Mouse (Mus musculus) layer of hippocampus, postnatal 14 days (tissue): Measurements from ENCODE around the gene Slc25a17. TPM values are rescaled to one million over a fixed set of nuclear protein-coding genes. Genes with fewer than 3 reads are reported as not detected.

Experiments
- DNase-seq, 2 experiments: peaks; one replicate each; pipeline ENCODE4 v3.0.0; 2021 to 2022; ENCODE audit warnings: low spot score in 2 of 2, mixed read lengths in 1 of 2
- total RNA-seq, 2 experiments: library from RNA; stranded (reverse); gene quantifications; 2 replicates each; pipeline ENCODE4 v1.2.3; 2021

The Slc25a17 gene
- total RNA-seq, 2 experiments from 2014 or later, result 57.6 to 63.6 TPM

DNA sequence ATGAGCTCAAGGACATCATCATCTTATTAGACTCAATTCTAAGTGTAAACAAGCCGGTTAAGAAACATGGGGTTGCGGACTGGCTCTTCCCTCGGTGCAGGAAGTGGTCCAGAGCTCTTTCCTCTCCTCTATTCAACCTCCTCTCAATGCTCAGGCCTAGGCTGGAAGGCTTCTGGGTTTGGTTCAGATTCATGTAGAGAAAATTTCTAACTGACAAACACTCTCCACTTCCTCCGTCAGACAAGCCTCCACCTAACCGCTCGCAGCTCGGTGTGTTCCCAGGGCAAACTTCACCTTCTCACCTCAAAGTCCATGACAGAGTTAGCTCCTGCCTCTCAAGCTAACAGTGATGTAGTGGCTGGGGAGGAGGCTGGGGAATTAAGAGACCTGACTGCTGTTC is 56.6 kb downstream of the Slc25a17 start:
- no peak for DNase-seq

DNA sequence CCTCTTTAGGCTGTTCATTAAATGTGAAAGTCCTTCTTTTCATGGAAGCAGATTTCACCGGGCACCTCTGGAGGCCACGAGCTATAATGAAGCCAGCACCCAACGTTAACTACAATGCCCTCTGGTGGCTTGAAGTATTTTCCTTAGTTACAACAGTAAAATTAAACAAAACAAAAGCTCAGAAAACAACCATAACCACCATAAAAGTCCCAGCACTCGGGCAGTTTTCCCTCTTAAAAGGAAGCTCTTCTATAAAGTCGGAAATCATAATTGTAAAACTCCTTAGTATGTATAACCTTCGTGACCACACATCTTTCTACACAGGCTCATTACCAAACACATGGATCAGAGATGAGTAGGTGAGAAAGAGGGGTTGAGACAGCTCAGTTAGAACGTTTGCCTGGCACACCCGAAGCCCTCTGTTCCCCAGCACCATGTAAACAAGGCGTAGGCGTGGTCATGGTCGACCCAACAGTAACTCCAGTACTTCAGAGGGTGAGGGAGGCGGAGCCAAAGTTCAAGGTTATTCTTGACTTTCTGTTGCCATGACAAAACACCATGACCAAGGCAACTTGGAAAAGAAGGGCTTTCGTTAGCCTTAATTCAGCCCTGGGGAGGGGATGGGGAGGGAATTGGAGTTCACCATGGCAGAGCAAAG is 58.3 kb downstream of the Slc25a17 start:
- DNase-seq, result peak in 1 of 2 experiments; percentile 28

DNA sequence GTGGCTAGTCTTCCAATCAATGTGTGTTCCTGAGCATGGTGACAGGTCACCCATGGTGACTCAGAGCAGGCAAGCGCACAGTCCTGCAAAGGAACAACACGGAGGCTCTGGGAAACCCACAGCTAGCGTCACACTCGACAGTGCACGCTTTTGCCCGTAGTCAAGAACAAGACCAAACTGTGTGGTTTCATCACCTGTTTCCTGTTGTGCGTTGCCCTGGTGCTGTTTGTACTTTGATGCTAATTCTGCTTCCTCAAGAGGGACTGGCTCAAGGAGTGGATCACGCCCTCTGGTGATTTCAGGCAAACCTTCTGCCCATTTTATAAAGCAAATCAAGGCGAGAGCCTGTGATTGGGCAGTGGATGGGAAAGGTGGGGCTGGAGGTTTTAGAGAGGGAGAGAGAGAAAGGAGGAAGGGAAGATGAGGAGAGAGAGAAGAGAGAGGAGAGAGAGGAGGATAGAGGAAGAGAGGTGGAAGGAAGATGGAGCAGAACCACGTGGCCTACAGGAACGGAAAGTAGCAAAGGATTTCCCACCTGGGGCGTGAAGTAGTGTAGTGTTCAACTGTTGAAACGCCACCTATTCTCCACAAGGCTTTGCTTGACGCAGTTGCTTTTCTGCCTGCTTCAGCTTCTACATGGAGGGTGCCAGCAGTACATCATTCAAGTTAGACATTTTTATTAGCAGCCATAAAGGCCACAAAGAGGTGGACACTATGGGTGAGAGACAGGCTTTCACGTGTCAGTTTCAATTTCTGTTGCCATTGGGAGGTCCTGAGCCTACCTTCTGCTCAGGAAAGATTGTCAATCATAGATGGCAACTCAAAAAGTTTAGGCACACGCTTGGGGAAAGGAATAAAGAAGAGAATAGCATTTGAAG is 59.2 kb downstream of the Slc25a17 start:
- DNase-seq, result no peak

- no peak for DNase-seq
Observed at GRCm38 (mm10) chr15:81300520-81301069, 60.0 kb downstream of the Slc25a17 start.

DNA sequence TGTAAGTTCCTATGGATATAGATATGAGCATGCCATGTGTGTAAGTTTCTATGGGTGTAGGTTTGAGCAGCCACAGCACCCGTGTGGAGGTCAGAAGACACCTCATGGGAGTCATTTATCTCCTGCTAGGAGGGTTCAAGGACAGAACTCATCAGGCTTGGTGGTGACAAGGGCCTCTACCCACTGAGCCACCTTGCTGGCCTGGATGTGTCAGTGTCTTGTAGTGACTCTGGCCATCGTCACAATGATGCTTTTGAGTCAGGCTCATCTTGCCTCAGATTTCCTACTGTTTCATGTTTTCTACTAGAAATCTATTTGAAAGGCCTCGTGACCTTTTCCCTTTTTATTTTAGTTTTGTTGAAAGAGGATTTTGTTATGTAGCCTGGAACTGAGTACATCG is 61.1 kb downstream of the Slc25a17 start:
- no peak for DNase-seq

- DNase-seq, result no peak
Observed at GRCm38 (mm10) chr15:81298213-81298612, 62.4 kb downstream of the Slc25a17 start.

DNA sequence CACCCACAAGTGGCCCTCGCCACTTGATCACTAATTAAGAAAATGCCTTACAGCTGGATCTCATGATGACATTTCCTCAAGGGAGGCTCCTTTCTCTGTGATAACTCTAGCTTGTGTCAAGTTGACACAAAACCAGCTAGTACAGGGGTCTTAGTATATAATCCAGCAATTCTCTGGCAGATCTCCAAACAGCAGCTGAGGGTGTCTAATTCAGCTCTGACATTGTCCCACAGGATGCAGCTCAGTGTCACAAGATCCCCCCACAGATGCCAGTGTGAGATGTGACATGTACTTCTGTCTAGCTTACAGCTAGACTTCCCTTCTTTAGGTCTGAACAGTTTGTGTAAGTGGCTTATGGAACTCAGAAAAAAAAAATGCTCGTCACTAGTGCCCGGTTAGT is 63.1 kb downstream of the Slc25a17 start:
- DNase-seq, result no peak

GRCm38 (mm10) chr15:81294897-81295296 is 65.7 kb downstream of the Slc25a17 start:
- DNase-seq, result no peak

GRCm38 (mm10) chr15:81294386-81294785 is 66.2 kb downstream of the Slc25a17 start:
- no peak for DNase-seq

GRCm38 (mm10) chr15:81290747-81291146 is 69.9 kb downstream of the Slc25a17 start:
- DNase-seq, result no peak

DNA sequence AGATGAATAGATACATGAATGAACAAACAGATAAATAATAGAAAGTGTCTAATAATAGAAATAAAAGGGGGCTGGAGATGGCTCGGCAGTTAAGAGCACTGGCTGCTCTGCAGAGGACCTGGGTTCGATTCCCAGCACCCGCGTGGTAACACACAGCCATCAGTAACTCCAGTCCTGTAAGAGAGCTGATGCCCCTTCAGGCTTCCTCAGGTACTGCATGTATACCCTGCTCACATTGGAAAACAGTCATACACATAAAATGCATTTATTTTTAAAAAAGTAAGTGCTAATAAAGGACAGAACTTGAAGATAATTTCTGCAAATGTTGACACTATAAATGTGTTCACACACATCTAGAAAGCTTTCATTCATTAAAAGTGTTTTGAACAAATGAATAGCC is 70.4 kb downstream of the Slc25a17 start:
- DNase-seq, result no peak

- no peak for DNase-seq
Observed at GRCm38 (mm10) chr15:81284121-81284734, 76.4 kb downstream of the Slc25a17 start.

DNA sequence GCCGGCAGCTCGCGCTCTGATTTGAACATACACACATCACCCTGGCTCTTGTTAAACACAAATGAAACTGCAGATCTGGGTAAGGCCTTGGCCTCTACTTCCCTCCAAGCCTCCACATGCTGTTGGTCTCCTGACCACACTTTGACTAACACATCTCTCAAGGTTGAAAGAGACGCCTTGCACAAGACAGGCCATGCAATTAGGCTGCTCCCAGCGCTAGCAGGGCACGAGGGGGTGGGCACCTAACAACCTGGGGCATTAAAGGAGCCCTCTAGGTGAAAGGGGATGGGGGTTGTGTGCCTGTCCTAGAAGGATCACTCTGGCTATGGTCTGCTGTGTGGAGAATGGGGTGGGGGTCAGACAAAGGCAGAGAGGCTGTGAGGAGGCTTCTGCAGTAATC is 81.9 kb downstream of the Slc25a17 start:
- no peak for DNase-seq

- DNase-seq, result no peak
Observed at GRCm38 (mm10) chr15:81277928-81278327, 82.7 kb downstream of the Slc25a17 start.

- no peak for DNase-seq
Observed at GRCm38 (mm10) chr15:81273361-81273760, 87.3 kb downstream of the Slc25a17 start.

- DNase-seq, result no peak
Observed at GRCm38 (mm10) chr15:81272305-81273053, 88.1 kb downstream of the Slc25a17 start.

Other genes with a start within 250 kb of the Slc25a17 start
- gene Mrtfa, start 170.1 kb downstream of the Slc25a17 start, total RNA-seq, result 10 to 100 TPM; 78.6 to 79.7 TPM
- gene Mchr1, start 125.3 kb downstream of the Slc25a17 start, total RNA-seq, result 10 to 100 TPM; 21.7 to 22.2 TPM
- gene St13, start 39.3 kb upstream of the Slc25a17 start, total RNA-seq, result 100 to 1,000 TPM; 155 to 183 TPM
- gene Xpnpep3, start 39.3 kb upstream of the Slc25a17 start, total RNA-seq, result 10 to 100 TPM; 12.3 to 13.8 TPM
- gene Dnajb7, start 47.5 kb upstream of the Slc25a17 start, total RNA-seq, result under 1 TPM in 1 of 2 experiments, not detected in 1; 0.38 TPM
- gene Rbx1, start 105.5 kb upstream of the Slc25a17 start, total RNA-seq, result 100 to 1,000 TPM; 135 to 148 TPM
- 10 to 100 TPM; 58.7 to 62.8 TPM for gene Ep300, start 224.5 kb upstream of the Slc25a17 start, total RNA-seq